Mouse (Mus musculus): ENCODE measurements at regions not wholly inside any gene's neighbourhood (a gene's known extent, or its start where the extent isn't known, plus 50 kb on each side); places are given as distances from the start of the nearest gene placed in this dataset.

- Histone ChIP-seq H3K4me3 (replicated peaks in 1 of 3; ENCODE audit: low read depth in 2 of 3, low read length in 2 of 3, poor library complexity in 1 of 3) (no peak overlapping the region), H3K27me3 (replicated peaks) (no peaks in the 10 kb centered on the region), H3K27ac (ENCODE audit: insufficient read depth, low read depth) (no peak overlapping the region), H3K4me2 (ENCODE audit: insufficient read depth, low read depth, poor library complexity, severe bottlenecking) (no peak overlapping the region), H3K4me1 (ENCODE audit: control insufficient read depth in 1 of 2, insufficient read depth in 2 of 2) (no peaks in the 10 kb centered on the region), H3K36me3 (replicated peaks in 1 of 2; ENCODE audit: control insufficient read depth in 1 of 2, insufficient read depth in 1 of 2, low read length in 1 of 2) (no peaks in the 10 kb centered on the region), H3K9me3 (replicated peaks; ENCODE audit: low read length) (no peaks in the 10 kb centered on the region), H3K79me2 (replicated peaks; ENCODE audit: control insufficient read depth, extremely low read depth, insufficient read depth, poor library complexity, severe bottlenecking) (no peaks in the 10 kb centered on the region), H3K9ac (ENCODE audit: insufficient read depth, low read depth) (no peak overlapping the region)
- in situ Hi-C loops (cut with MboI; ENCODE audit: low pct_ligation_motif_present, low pct_unique_long_range_greater_than_20kb, low sequenced_read_pairs) (no loop called here), dilution Hi-C loops (cut with MboI; ENCODE audit: extremely low pct_ligation_motif_present, extremely low pct_unique_long_range_greater_than_20kb, low sequenced_read_pairs) (no loop called here)
- no peak for TF ChIP-seq POLR2A (IDR thresholded peaks at IDR 0.05; ENCODE audit: low read depth, low read length)
- TF ChIP-seq CHD2 (IDR thresholded peaks at IDR 0.05; ENCODE audit: low read length), result no peak
- no peak for TF ChIP-seq CTCF (conservative IDR thresholded peaks at IDR 0.05 in 1 of 2, IDR thresholded peaks at IDR 0.05 in 1 of 2; ENCODE audit: low read depth in 2 of 2, low read length in 2 of 2)
- TF ChIP-seq JUN (IDR thresholded peaks at IDR 0.05; ENCODE audit: insufficient read depth, low read depth, low read length), result no peak
- no peak for TF ChIP-seq SMC3 (IDR thresholded peaks at IDR 0.05; ENCODE audit: low read depth, low read length)
- DNase-seq (ENCODE audit: extremely low read depth), result no peak
Measured at GRCm38 (mm10) chr13:111098738-111099137, 156.1 kb upstream of the Actbl2 start.

GRCm38 (mm10) chr13:111099252-111099651 lies 155.6 kb upstream of the Actbl2 start:
- TF ChIP-seq MYC (IDR thresholded peaks at IDR 0.05; ENCODE audit: low read depth, low read length) (no peak), CHD2 (IDR thresholded peaks at IDR 0.05; ENCODE audit: low read length) (no peak)
- dilution Hi-C loops (cut with MboI; ENCODE audit: extremely low pct_ligation_motif_present, extremely low pct_unique_long_range_greater_than_20kb, low sequenced_read_pairs) (no loop called here), in situ Hi-C loops (cut with MboI; ENCODE audit: low pct_ligation_motif_present, low pct_unique_long_range_greater_than_20kb, low sequenced_read_pairs) (no loop called here)
- no peak overlapping the region for H3K4me3 ChIP-seq (replicated peaks in 1 of 3; ENCODE audit: low read depth in 2 of 3, low read length in 2 of 3, poor library complexity in 1 of 3)
- no peak overlapping the region for H3K4me2 ChIP-seq (ENCODE audit: insufficient read depth, low read depth, poor library complexity, severe bottlenecking)
- H3K79me2 ChIP-seq (replicated peaks; ENCODE audit: control insufficient read depth, extremely low read depth, insufficient read depth, poor library complexity, severe bottlenecking), result no peaks in the 10 kb centered on the region
- no peak overlapping the region for H3K9ac ChIP-seq (ENCODE audit: insufficient read depth, low read depth)
- H3K27ac ChIP-seq (ENCODE audit: insufficient read depth, low read depth), result no peak overlapping the region
- DNase-seq (ENCODE audit: extremely low read depth), result no peak
- no peaks in the 10 kb centered on the region for H3K9me3 ChIP-seq (replicated peaks; ENCODE audit: low read length)
- no peaks in the 10 kb centered on the region for H3K36me3 ChIP-seq (replicated peaks in 1 of 2; ENCODE audit: control insufficient read depth in 1 of 2, insufficient read depth in 1 of 2, low read length in 1 of 2)
- no peaks in the 10 kb centered on the region for H3K27me3 ChIP-seq (replicated peaks)
- no peaks in the 10 kb centered on the region for H3K4me1 ChIP-seq (ENCODE audit: control insufficient read depth in 1 of 2, insufficient read depth in 2 of 2)

- H3K9me3 ChIP-seq (replicated peaks; ENCODE audit: low read length), result no peaks in the 10 kb centered on the region
- H3K27ac ChIP-seq (ENCODE audit: insufficient read depth, low read depth), result no peak overlapping the region
- H3K79me2 ChIP-seq (replicated peaks; ENCODE audit: control insufficient read depth, extremely low read depth, insufficient read depth, poor library complexity, severe bottlenecking), result no peaks in the 10 kb centered on the region
- H3K27me3 ChIP-seq (replicated peaks), result no peaks in the 10 kb centered on the region
- H3K9ac ChIP-seq (ENCODE audit: insufficient read depth, low read depth), result no peak overlapping the region
- DNase-seq (ENCODE audit: extremely low read depth), result peak; percentile 19
- dilution Hi-C loops (cut with MboI; ENCODE audit: extremely low pct_ligation_motif_present, extremely low pct_unique_long_range_greater_than_20kb, low sequenced_read_pairs) (no loop called here), in situ Hi-C loops (cut with MboI; ENCODE audit: low pct_ligation_motif_present, low pct_unique_long_range_greater_than_20kb, low sequenced_read_pairs) (no loop called here)
- TF ChIP-seq JUND (conservative IDR thresholded peaks at IDR 0.05; ENCODE audit: low read depth, low read length), result no peak
- no peak for TF ChIP-seq PAX5 (IDR thresholded peaks at IDR 0.05; ENCODE audit: low read length)
- TF ChIP-seq MAZ (IDR thresholded peaks at IDR 0.05; ENCODE audit: low read depth, low read length), result no peak
- TF ChIP-seq USF1 (IDR thresholded peaks at IDR 0.05; ENCODE audit: low read depth, low read length), result no peak
- TF ChIP-seq MXI1 (IDR thresholded peaks at IDR 0.05; ENCODE audit: low read depth, low read length), result no peak
- no peak for TF ChIP-seq RCOR1 (conservative IDR thresholded peaks at IDR 0.05; ENCODE audit: low read depth, low read length)
- TF ChIP-seq ELF1 (IDR thresholded peaks at IDR 0.05; ENCODE audit: low read depth, low read length), result no peak
- TF ChIP-seq POLR2AphosphoS2 (IDR thresholded peaks at IDR 0.05; ENCODE audit: low read depth, low read length), result no peak
- TF ChIP-seq GABPA (IDR thresholded peaks at IDR 0.05; ENCODE audit: insufficient replicate concordance, low read depth, low read length), result no peak
- no peak for TF ChIP-seq CHD1 (IDR thresholded peaks at IDR 0.05; ENCODE audit: low read depth, low read length)
- no peak for TF ChIP-seq SMC3 (IDR thresholded peaks at IDR 0.05; ENCODE audit: low read depth, low read length)
- no peak for TF ChIP-seq CHD2 (IDR thresholded peaks at IDR 0.05; ENCODE audit: low read length)
- TF ChIP-seq ZKSCAN1 (IDR thresholded peaks at IDR 0.05; ENCODE audit: borderline replicate concordance, low read depth, low read length), result no peak
- TF ChIP-seq IRF4 (IDR thresholded peaks at IDR 0.05; ENCODE audit: low read depth, low read length), result no peak
- no peak for TF ChIP-seq EP300 (IDR thresholded peaks at IDR 0.05; ENCODE audit: low read length)
- no peak for TF ChIP-seq JUN (IDR thresholded peaks at IDR 0.05; ENCODE audit: insufficient read depth, low read depth, low read length)
- no peak for TF ChIP-seq NRF1 (IDR thresholded peaks at IDR 0.05; ENCODE audit: low read depth, low read length)
- TF ChIP-seq TBP (conservative IDR thresholded peaks at IDR 0.05; ENCODE audit: low read depth, low read length), result no peak
- no peak for TF ChIP-seq USF2 (conservative IDR thresholded peaks at IDR 0.05; ENCODE audit: low read depth, low read length)
- no peak overlapping the region for H3K4me2 ChIP-seq (ENCODE audit: insufficient read depth, low read depth, poor library complexity, severe bottlenecking)
- H3K36me3 ChIP-seq (replicated peaks in 1 of 2; ENCODE audit: control insufficient read depth in 1 of 2, insufficient read depth in 1 of 2, low read length in 1 of 2), result no peaks in the 10 kb centered on the region
- H3K4me3 ChIP-seq (replicated peaks in 1 of 3; ENCODE audit: low read depth in 2 of 3, low read length in 2 of 3, poor library complexity in 1 of 3), result no peak overlapping the region
- H3K4me1 ChIP-seq (ENCODE audit: control insufficient read depth in 1 of 2, insufficient read depth in 2 of 2), result no peaks in the 10 kb centered on the region
Measured at GRCm38 (mm10) chr13:111100448-111100847, 154.4 kb upstream of the Actbl2 start.

All from CH12.LX (cell line).